Mouse (Mus musculus) lung, embryonic 14.5 days (tissue): ENCODE results near the gene Qtrt1. TPM values are rescaled to one million over a fixed set of nuclear protein-coding genes. Genes with fewer than 3 reads are reported as not detected.

Source experiments
- ATAC-seq: fragments of 200-750 bp; cut with Nextera tagmentation; 2 replicates; pipeline ENCODE4 v1.8.0; 2017; ENCODE audit warnings: mild to moderate bottlenecking, moderate TSS enrichment, moderate library complexity; ENCODE audit not compliant: insufficient read depth
- DNase-seq: peaks from one replicate; pipeline ENCODE4 v3.0.0-alpha.2; 2015
- H3K27ac ChIP-seq: fragments of 300-500 bp; sonication (generic); 2 replicates; pipeline ENCODE4 v1.5.1; 2014; ENCODE audit warnings: low read depth, mild to moderate bottlenecking, moderate library complexity
- H3K27me3 ChIP-seq: fragments of 300-500 bp; sonication (generic); 2 replicates; pipeline ENCODE4 v1.6.1; 2014; ENCODE audit warnings: low read length, control low read depth; ENCODE audit not compliant: insufficient read depth
- H3K36me3 ChIP-seq: fragments of 300-500 bp; sonication (generic); 2 replicates; pipeline ENCODE4 v1.6.1; 2014; ENCODE audit warnings: control low read depth; ENCODE audit not compliant: insufficient read depth
- H3K4me1 ChIP-seq: fragments of 300-500 bp; sonication (generic); 2 replicates; pipeline ENCODE4 v1.6.1; 2014; ENCODE audit warnings: antibody characterized with exemption, control low read depth; ENCODE audit not compliant: insufficient read depth
- H3K4me2 ChIP-seq: fragments of 300-500 bp; sonication (generic); 2 replicates; pipeline ENCODE4 v1.6.1; 2014; ENCODE audit warnings: mild to moderate bottlenecking
- H3K4me3 ChIP-seq: fragments of 300-500 bp; sonication (generic); 2 replicates; pipeline ENCODE4 v1.5.1; 2014; ENCODE audit warnings: low read depth, low read length
- H3K9ac ChIP-seq: fragments of 300-500 bp; sonication (generic); 2 replicates; pipeline ENCODE4 v1.6.1; 2014
- H3K9me3 ChIP-seq: fragments of 300-500 bp; sonication (generic); 2 replicates; pipeline ENCODE4 v1.6.1; 2016; ENCODE audit warnings: low read depth, low read length, control low read depth
- CTCF ChIP-seq: IDR thresholded peaks from 2 replicates; pipeline ENCODE4 v1.5.1; 2016; ENCODE audit warnings: antibody characterized with exemption, low read depth
- WGBS: fragments of 180-500 bp; shearing (Covaris S2); extraction: QIAGEN DNeasy Blood & Tissue Kit; methylation state at CpG from one replicate; pipeline ENCODE4 v1.1.7; 2014; 5-methylcytosine and 5-hydroxymethylcytosine counted together
- polyA plus RNA-seq: library from polyadenylated mRNA; unstranded; fragments of >200 nt; fragmentation: Nextera tagmentation; extraction: Ambion mirVana; gene quantifications from 2 replicates; pipeline ENCODE4 v1.2.1, GENCODE M21; 2014

Gene Qtrt1
- polyA plus RNA-seq, 1 experiment from 2014 or later, result 55.1 TPM

DNA sequence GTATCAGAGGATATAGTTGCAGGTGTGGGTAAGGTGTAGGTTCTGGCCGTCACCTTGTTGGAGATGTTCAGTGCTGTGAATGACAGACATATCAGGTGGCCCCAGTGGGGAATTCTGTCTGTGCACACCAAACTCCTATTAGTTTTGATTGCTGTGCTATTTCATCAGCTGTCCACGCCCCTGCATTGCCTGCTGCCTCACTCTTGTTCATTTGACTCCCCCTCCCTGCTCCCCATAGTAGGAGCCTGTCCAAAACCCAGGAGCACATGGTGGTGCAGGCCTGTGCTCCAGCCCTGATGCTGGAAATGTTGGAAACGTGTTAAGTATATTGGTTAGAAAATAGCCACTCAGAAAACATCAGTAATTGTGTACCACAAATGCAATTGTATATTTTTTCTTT is 27.8 kb downstream of the Qtrt1 start:
- WGBS, result 79% methylated on average over 3 of the region's 3 CpGs
- Histone ChIP-seq H3K27me3 (no peaks in the 10 kb centered on the region), H3K9me3 (no peaks in the 10 kb centered on the region), H3K36me3 (no peaks in the 10 kb centered on the region), H3K4me1 (no peaks in the 10 kb centered on the region; the same call in 1 of the 2 replicates), H3K4me3 (no peak overlapping the region), H3K9ac (no peak overlapping the region), H3K27ac (no peak overlapping the region), H3K4me2 (no peak overlapping the region)
- ATAC-seq, result no peak
- TF ChIP-seq CTCF, result no peak
- no peak for DNase-seq

DNA sequence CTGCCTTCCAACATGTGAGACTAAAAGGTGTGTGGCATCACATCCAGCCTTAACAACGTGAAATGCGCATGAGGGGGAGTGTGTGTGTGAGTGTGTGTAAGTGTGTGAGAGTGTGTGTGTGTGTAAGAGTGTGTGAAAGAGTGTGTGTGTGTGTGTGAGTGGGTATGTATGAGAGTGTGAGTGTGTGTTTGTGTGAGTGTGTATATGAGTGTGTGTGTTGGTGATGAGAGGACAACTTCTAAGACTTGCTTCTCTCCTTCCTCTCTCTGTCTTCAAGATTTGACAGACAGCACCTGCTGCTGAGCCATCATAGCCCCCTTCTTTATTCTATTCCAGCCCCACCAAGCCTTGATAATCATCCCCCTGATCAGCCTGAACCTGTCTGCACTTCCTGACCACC is 28.3 kb downstream of the Qtrt1 start:
- WGBS, result 88% methylated on average over 2 of the region's 2 CpGs

DNA sequence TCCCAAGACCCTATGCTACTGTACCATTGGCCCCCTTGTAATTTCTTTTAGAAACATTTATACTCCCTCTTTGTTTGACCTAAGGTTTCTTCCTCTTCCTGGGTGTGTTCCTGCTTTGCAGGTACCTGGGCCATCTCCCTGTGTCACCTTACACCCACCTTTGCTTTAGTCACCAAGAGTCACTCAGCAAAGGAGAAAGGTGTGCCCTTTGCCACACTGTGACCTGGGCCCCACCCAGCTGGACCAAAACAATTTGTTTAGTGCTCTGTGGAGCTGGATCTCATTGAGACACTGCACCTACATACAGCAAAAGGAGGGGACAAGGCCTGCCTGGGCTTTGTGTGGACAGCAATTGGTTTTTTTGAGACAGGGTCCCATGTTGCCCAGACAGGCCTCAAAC is 28.8 kb downstream of the Qtrt1 start:
- H3K27me3 ChIP-seq, result no peaks in the 10 kb centered on the region
- no peak for TF ChIP-seq CTCF
- no peaks in the 10 kb centered on the region; the same call in 1 of the 2 replicates for H3K4me1 ChIP-seq
- H3K4me2 ChIP-seq, result no peak overlapping the region
- DNase-seq, result no peak
- no peak overlapping the region for H3K4me3 ChIP-seq
- no peaks in the 10 kb centered on the region for H3K9me3 ChIP-seq
- H3K36me3 ChIP-seq, result 0 out of 2 replicates have a peak, but pooled peaks cover 3% of the 10 kb centered on the region
- H3K27ac ChIP-seq, result no peak overlapping the region
- H3K9ac ChIP-seq, result no peak overlapping the region
- ATAC-seq, result no peak

More for the DNA sequence above, 28.3 kb downstream of the Qtrt1 start:
- no peaks in the 10 kb centered on the region for H3K27me3 ChIP-seq
- no peaks in the 10 kb centered on the region for H3K9me3 ChIP-seq
- DNase-seq, result no peak
- H3K4me3 ChIP-seq, result no peak overlapping the region
- ATAC-seq, result no peak
- no peak overlapping the region for H3K27ac ChIP-seq
- H3K4me2 ChIP-seq, result no peak overlapping the region
- TF ChIP-seq CTCF, result no peak
- no peak overlapping the region for H3K9ac ChIP-seq
- no peaks in the 10 kb centered on the region; the same call in 1 of the 2 replicates for H3K4me1 ChIP-seq
- no peaks in the 10 kb centered on the region for H3K36me3 ChIP-seq

DNA sequence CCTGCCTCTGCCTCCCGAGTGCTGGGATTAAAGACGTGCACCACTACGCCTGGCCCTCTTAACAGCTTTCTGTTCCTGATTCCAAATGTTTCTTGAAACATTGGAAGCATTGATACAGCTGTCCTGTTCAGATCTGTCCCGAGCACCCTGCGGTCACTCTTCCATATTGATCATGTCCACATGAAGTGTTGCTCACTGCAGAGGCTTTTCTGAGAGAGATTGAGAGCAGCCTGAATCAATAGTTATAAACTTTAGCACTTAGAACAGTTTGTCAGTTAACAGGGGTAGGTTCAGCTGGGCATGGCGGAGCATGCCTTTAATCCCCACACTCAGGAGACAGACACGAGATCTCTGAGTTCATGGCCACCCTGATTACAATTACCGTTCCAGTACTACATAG is 32.2 kb downstream of the Qtrt1 start:
- Histone ChIP-seq H3K27me3 (no peaks in the 10 kb centered on the region), H3K36me3 (0 out of 2 replicates have a peak, but pooled peaks cover 5% of the 10 kb centered on the region), H3K9me3 (no peaks in the 10 kb centered on the region), H3K4me3 (no peak overlapping the region), H3K4me1 (no peaks in the 10 kb centered on the region), H3K9ac (no peak overlapping the region), H3K4me2 (no peak overlapping the region), H3K27ac (no peak overlapping the region)
- ATAC-seq (no peak), DNase-seq (no peak)
- 92% methylated on average over 8 of the region's 8 CpGs for WGBS
- no peak for TF ChIP-seq CTCF

DNA sequence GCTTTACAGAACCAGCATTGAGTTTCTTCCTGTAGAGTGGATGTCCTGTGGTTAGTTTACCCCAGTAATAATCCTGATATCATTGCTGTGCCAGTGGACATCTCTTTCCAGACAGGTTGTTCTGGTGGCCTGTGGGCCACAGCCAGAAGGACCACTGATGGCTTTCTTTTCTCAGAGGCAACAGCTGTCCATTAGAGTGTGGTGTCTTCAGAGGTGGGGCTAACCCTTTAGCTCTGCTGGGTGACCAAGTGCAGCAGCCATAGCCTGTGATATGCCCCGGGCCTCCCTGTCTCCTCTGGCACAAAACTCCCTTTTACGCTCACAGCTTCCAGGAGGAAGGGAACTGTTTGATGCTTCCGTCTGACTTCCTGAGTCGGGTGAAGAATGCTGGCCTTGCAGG is 32.9 kb downstream of the Qtrt1 start:
- 84% methylated on average over 4 of the region's 4 CpGs for WGBS
- H3K4me1 ChIP-seq, result no peaks in the 10 kb centered on the region

DNA sequence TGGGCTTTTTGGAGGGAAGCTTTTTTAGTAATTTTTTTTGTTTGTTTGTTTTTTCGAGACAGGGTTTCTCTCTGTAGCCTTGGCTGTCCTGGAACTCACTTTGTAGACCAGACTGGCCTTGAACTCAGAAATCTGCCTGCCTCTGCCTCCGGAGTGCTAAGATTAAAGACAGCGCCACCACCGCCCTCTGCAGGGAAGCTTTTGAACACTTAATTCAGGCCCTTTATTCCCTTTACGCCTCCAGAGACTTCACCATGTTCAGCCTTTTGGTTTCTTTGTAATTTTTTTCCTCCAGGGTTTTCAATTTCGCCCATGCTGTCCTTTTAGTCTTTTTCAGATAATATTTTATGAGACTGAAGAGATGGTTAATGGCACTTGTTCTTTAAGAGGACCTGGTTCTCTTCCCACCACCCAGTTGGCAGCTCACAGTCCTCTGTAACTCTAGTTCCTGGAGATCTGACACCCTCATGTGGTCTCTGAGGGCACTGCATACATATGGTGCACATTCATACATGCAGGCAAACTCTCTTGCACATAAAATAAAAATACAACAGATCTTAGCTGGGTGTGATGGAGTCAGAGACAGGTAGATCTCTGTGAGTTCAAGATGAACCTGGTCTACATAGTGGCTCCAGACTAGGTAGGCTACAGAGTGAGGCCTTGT is 33.6 kb downstream of the Qtrt1 start:
- 96% methylated on average over 6 of the region's 6 CpGs for WGBS
- Histone ChIP-seq H3K36me3 (0 out of 2 replicates have a peak, but pooled peaks cover 5% of the 10 kb centered on the region), H3K9me3 (no peaks in the 10 kb centered on the region), H3K4me2 (no peak overlapping the region), H3K27ac (no peak overlapping the region), H3K4me3 (no peak overlapping the region), H3K4me1 (no peaks in the 10 kb centered on the region), H3K27me3 (no peaks in the 10 kb centered on the region), H3K9ac (no peak overlapping the region)
- ATAC-seq (no peak), DNase-seq (no peak)
- TF ChIP-seq CTCF, result no peak

More for the DNA sequence above, 32.9 kb downstream of the Qtrt1 start:
- no peak for TF ChIP-seq CTCF
- no peak overlapping the region for H3K4me2 ChIP-seq
- H3K9me3 ChIP-seq, result no peaks in the 10 kb centered on the region
- no peak overlapping the region for H3K9ac ChIP-seq
- no peak overlapping the region for H3K4me3 ChIP-seq
- H3K27me3 ChIP-seq, result no peaks in the 10 kb centered on the region
- ATAC-seq (no peak), DNase-seq (peak; percentile 13)
- H3K27ac ChIP-seq, result no peak overlapping the region
- 0 out of 2 replicates have a peak, but pooled peaks cover 5% of the 10 kb centered on the region for H3K36me3 ChIP-seq

DNA sequence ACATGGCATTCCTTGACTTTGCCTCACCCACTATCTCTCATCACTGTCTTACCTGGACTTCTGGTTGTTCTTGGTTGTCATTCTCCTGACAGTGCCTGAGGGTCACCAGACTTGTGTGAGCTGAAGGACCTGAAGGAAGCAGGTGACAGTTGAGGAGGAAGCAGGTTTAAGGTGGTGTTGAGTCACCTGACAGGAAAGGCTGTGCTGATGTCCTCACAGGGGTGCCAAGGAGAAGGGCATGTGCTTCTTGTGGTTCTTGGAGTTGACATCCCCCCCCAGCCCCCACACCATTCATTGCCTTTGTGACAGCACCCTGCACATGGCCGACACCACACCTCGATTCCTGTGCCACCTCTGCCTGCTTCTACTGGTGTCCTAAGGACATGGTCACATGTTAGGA is 36.1 kb downstream of the Qtrt1 start:
- H3K4me1 ChIP-seq, result no peaks in the 10 kb centered on the region
- H3K4me2 ChIP-seq, result no peak overlapping the region
- no peak for DNase-seq
- no peak overlapping the region for H3K9ac ChIP-seq
- H3K9me3 ChIP-seq, result no peaks in the 10 kb centered on the region
- 0 out of 2 replicates have a peak, but pooled peaks cover 5% of the 10 kb centered on the region for H3K36me3 ChIP-seq
- no peak for TF ChIP-seq CTCF
- no peak overlapping the region for H3K4me3 ChIP-seq
- no peak overlapping the region for H3K27ac ChIP-seq
- H3K27me3 ChIP-seq, result no peaks in the 10 kb centered on the region
- WGBS, result 97% methylated on average over 2 of the region's 2 CpGs
- no peak for ATAC-seq
